Mouse (Mus musculus): ENCODE results near the gene Mamdc4. TPM values are rescaled to one million over a fixed set of nuclear protein-coding genes. Genes with fewer than 3 reads are reported as not detected.

Gene Mamdc4
- polyA plus RNA-seq, 1 experiment from 2014 or later = 4.5 TPM

DNA sequence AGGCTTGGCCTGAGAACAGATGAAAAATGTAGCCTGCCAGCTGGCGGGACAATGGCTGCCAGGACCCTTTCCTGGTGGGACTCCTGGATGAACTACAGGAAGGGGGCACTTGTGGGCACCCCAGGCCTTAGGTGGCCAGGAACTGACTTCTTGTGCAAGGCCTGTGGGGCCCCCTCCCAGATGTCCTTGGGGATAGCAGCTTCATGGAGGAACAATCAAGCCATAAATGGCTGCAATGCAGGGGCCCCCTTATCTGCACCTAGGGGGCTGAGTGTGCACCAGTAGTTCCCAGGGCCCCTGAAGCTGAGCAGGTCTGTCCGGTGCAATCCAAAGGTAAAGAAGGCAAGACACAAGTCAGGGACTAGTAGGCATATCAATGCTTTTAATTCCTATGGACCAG is 1.6 kb downstream of the Mamdc4 start:
- no peak overlapping the region for H3K27ac ChIP-seq
- H3K4me2 ChIP-seq = no peak overlapping the region
- no peak overlapping the region for H3K4me3 ChIP-seq
- 85% methylated on average over 2 of the region's 2 CpGs for WGBS
- H3K4me1 ChIP-seq = peaks cover 40% of the 10 kb centered on the region
- H3K27me3 ChIP-seq = peaks cover 25% of the 10 kb centered on the region
- H3K36me3 ChIP-seq = peaks cover 34% of the 10 kb centered on the region
- ATAC-seq (ENCODE audit: borderline replicate concordance, extremely low read depth, low FRiP score, low TSS enrichment) = no peak
- no peak overlapping the region for H3K9ac ChIP-seq
- no peaks in the 10 kb centered on the region for H3K9me3 ChIP-seq

- Histone ChIP-seq H3K9me3 (no peaks in the 10 kb centered on the region), H3K4me2 (no peak overlapping the region), H3K36me3 (peaks cover 34% of the 10 kb centered on the region), H3K27me3 (peaks cover 7% of the 10 kb centered on the region), H3K27ac (no peak overlapping the region), H3K4me1 (peaks cover 23% of the 10 kb centered on the region), H3K9ac (no peak overlapping the region), H3K4me3 (no peak overlapping the region)
- ATAC-seq (ENCODE audit: borderline replicate concordance, extremely low read depth, low FRiP score, low TSS enrichment) = no peak
- 85% methylated on average over 4 of the region's 4 CpGs for WGBS
Measured at GRCm38 (mm10) chr2:25571221-25571620, 3.4 kb downstream of the Mamdc4 start.

DNA sequence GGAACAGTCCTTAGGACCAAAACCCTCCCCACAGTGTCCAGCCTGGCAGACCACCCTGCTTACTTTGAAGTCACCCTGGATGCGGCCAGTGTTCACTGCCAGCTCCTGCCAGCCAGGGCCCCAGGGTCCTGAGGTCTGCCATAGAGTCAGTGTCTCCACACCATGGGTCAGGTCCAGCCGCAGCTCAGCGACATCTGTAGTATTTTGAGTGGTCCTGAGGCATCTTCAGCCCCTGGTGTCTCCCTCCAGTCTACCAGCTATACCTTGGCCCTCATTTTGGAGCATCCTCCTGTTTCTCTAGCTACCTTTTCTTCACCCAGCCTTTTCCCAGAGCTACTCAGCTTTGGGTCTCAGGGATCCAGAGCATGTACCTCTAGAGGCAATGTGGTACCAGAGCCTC is 5.3 kb downstream of the Mamdc4 start:
- peaks cover 51% of the 10 kb centered on the region for H3K36me3 ChIP-seq
- 94% methylated on average over 3 of the region's 3 CpGs for WGBS

GRCm38 (mm10) chr2:25568473-25569019 is 6.1 kb downstream of the Mamdc4 start:
- Histone ChIP-seq H3K4me1 (peaks cover 7% of the 10 kb centered on the region), H3K4me2 (no peak overlapping the region), H3K27me3 (no peaks in the 10 kb centered on the region), H3K9me3 (no peaks in the 10 kb centered on the region), H3K36me3 (peaks cover 58% of the 10 kb centered on the region), H3K9ac (no peak overlapping the region), H3K4me3 (no peak overlapping the region), H3K27ac (no peak overlapping the region)
- ATAC-seq (ENCODE audit: borderline replicate concordance, extremely low read depth, low FRiP score, low TSS enrichment) = no peak
- WGBS = 88% methylated on average over 6 of the region's 6 CpGs

More for the DNA sequence above, 5.3 kb downstream of the Mamdc4 start:
- Histone ChIP-seq H3K9ac (no peak overlapping the region), H3K4me1 (peaks cover 14% of the 10 kb centered on the region), H3K4me3 (no peak overlapping the region), H3K27me3 (no peaks in the 10 kb centered on the region), H3K9me3 (no peaks in the 10 kb centered on the region), H3K27ac (no peak overlapping the region), H3K4me2 (no peak overlapping the region)
- no peak for ATAC-seq (ENCODE audit: borderline replicate concordance, extremely low read depth, low FRiP score, low TSS enrichment)

GRCm38 (mm10) chr2:25566558-25566957 is 8.1 kb downstream of the Mamdc4 start:
- Histone ChIP-seq H3K4me1 (no peaks in the 10 kb centered on the region), H3K4me3 (no peak overlapping the region), H3K27me3 (no peaks in the 10 kb centered on the region), H3K27ac (no peak overlapping the region), H3K9ac (no peak overlapping the region), H3K4me2 (no peak overlapping the region), H3K9me3 (no peaks in the 10 kb centered on the region), H3K36me3 (peaks cover 71% of the 10 kb centered on the region)
- ATAC-seq (ENCODE audit: borderline replicate concordance, extremely low read depth, low FRiP score, low TSS enrichment) = no peak
- 77% methylated on average over 6 of the region's 6 CpGs for WGBS

- Histone ChIP-seq H3K4me3 (no peak overlapping the region), H3K27ac (no peak overlapping the region), H3K4me1 (no peaks in the 10 kb centered on the region), H3K27me3 (no peaks in the 10 kb centered on the region), H3K9me3 (no peaks in the 10 kb centered on the region), H3K4me2 (no peak overlapping the region), H3K36me3 (peaks cover 75% of the 10 kb centered on the region), H3K9ac (no peak overlapping the region)
- no peak for ATAC-seq (ENCODE audit: borderline replicate concordance, extremely low read depth, low FRiP score, low TSS enrichment)
- WGBS = 91% methylated on average over 8 of the region's 8 CpGs
Measured at GRCm38 (mm10) chr2:25565741-25566140, 8.9 kb downstream of the Mamdc4 start.

DNA sequence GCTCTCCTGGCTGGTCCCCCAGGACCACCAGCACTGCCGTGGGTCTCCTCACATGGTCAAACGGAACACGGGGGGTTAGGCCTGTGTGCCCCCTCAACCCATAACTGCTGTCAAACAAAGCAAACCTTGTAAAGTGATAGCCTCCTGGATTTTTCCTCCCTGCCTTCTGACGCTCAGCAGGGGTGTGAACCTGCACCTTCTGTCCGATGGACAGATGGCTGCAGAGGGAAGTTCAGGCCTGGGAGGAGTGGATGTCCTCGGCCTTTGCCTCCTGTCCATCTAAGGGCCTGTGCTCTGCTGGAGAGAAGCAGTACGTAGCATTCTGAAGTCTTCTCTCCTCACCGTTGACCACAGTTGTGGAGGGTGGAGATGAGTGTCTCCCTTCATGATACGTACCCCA is 12.7 kb downstream of the Mamdc4 start:
- Histone ChIP-seq H3K36me3 (peaks cover 58% of the 10 kb centered on the region), H3K9ac (no peak overlapping the region), H3K9me3 (no peaks in the 10 kb centered on the region), H3K27me3 (no peaks in the 10 kb centered on the region), H3K4me1 (peaks cover 15% of the 10 kb centered on the region), H3K4me2 (no peak overlapping the region), H3K4me3 (no peak overlapping the region), H3K27ac (no peak overlapping the region)
- 74% methylated on average over 9 of the region's 9 CpGs for WGBS
- ATAC-seq (ENCODE audit: borderline replicate concordance, extremely low read depth, low FRiP score, low TSS enrichment) = no peak

DNA sequence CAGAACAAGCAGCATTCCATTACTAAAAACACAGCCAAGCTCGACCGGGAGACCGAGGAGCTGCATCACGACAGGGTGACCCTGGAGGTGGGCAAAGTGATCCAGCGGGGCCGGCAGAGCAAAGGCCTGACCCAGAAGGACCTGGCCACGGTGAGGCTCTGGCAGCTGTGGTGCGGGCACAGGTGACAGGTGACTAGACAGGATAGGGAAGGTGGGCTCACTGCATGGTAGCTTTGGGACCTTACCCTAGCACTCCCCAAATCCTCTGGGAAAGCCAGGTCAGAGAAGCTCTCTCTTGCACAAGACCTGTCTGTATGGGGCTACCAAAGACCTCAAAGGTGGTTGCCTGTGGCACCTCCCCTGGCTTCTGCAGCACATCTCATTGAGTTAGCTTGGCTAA is 14.1 kb downstream of the Mamdc4 start:
- no peaks in the 10 kb centered on the region for H3K9me3 ChIP-seq
- no peak overlapping the region for H3K4me2 ChIP-seq
- no peak for ATAC-seq (ENCODE audit: borderline replicate concordance, extremely low read depth, low FRiP score, low TSS enrichment)
- H3K27ac ChIP-seq = no peak overlapping the region
- H3K9ac ChIP-seq = no peak overlapping the region
- no peak overlapping the region for H3K4me3 ChIP-seq
- H3K36me3 ChIP-seq = peaks cover 54% of the 10 kb centered on the region
- WGBS = 85% methylated on average over 8 of the region's 8 CpGs
- no peaks in the 10 kb centered on the region for H3K27me3 ChIP-seq
- H3K4me1 ChIP-seq = peaks cover 21% of the 10 kb centered on the region

- WGBS = 65% methylated on average over 6 of the region's 6 CpGs
- Histone ChIP-seq H3K27ac (no peak overlapping the region), H3K27me3 (no peaks in the 10 kb centered on the region), H3K4me1 (peaks cover 21% of the 10 kb centered on the region), H3K4me2 (peak overlapping the region; percentile 91), H3K9ac (peak overlapping the region; percentile 95), H3K4me3 (peak overlapping the region; percentile 99), H3K36me3 (peaks cover 36% of the 10 kb centered on the region), H3K9me3 (no peaks in the 10 kb centered on the region)
- ATAC-seq (ENCODE audit: borderline replicate concordance, extremely low read depth, low FRiP score, low TSS enrichment) = no peak
Measured at GRCm38 (mm10) chr2:25558774-25559173, 15.9 kb downstream of the Mamdc4 start.

- under 1% methylated on average over 24 of the region's 24 CpGs for WGBS
- ATAC-seq (ENCODE audit: borderline replicate concordance, extremely low read depth, low FRiP score, low TSS enrichment) = peak; percentile 43
- Histone ChIP-seq H3K27me3 (no peaks in the 10 kb centered on the region), H3K9me3 (no peaks in the 10 kb centered on the region), H3K4me1 (peaks cover 21% of the 10 kb centered on the region), H3K4me2 (peak overlapping the region; percentile 91), H3K9ac (peak overlapping the region; percentile 95), H3K36me3 (peaks cover 28% of the 10 kb centered on the region), H3K4me3 (peak overlapping the region; percentile 99), H3K27ac (peak overlapping the region; percentile 70)
Measured at GRCm38 (mm10) chr2:25557964-25558360, 16.7 kb downstream of the Mamdc4 start.

DNA sequence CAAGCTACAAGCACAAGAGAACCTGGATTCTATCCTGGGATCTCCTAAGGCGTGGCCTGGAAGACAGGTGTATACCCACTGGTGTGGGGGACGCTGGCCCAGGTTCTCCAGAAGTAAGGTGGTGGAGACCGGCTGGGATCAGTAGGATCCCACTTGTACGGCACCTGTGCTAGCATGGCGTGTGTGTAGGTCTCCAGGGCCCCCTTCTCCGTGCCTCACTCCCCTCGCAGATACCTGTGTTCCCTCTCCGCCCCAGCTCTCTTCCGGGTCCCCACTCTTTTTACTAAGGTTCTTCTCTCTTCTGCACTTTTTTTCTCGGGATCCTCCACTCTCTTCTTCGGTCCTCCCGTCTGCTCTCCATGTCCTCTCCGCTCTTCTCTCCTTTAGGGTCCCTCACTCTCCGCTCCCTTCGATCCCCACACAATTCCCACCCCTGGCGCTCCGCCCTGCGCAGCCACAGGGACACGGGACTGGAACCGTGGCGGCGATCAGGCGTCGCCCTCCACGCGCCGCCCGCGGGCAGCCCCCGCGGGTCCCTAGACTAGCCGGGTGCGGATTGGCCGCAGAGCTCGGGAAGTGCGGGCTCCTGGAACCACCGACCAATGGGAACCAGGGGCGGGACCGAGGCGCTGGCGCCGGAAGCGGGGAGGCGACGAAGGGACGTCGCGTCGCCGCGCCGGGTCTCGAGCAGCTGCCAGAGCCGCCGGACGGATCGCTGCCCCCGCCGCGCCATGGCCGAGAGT is 17.3 kb downstream of the Mamdc4 start, which contains the start of gene Edf1:
Gene Edf1, plus strand, starts transcription at position 627 of the 743 bp plus-strand sequence.
- under 1% methylated on average over 61 of the region's 61 CpGs for WGBS
- Histone ChIP-seq H3K36me3 (peaks cover 22% of the 10 kb centered on the region), H3K27me3 (no peaks in the 10 kb centered on the region), H3K9me3 (no peaks in the 10 kb centered on the region), H3K27ac (peak within 1 kb of the TSS; percentile 81), H3K4me2 (peak within 1 kb of the TSS; percentile 91), H3K9ac (peak within 1 kb of the TSS; percentile 95), H3K4me1 (peaks cover 21% of the 10 kb centered on the region), H3K4me3 (peak within 1 kb of the TSS; percentile 99)
- peak; percentile 98 for ATAC-seq (ENCODE audit: borderline replicate concordance, extremely low read depth, low FRiP score, low TSS enrichment)

DNA sequence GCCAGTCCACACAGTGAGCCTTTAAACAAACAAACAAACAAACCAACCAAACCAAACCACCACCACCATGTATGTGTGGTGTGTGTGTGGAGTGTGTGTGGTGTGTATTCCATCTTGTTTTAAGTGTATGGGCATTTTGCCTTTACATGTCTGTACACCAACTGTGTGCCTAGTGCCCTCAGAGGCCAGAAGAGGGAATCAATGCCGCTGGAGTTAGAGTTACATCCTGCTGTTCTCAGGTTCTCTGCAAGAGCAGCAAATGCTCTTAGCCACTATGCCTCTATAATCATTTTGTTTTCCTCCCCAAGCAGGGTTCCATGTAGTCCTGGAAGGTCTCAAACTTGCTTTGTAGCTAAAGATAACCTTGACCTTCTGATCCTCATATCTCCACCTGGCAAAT is 18.3 kb downstream of the Mamdc4 start:
- Histone ChIP-seq H3K36me3 (peaks cover 11% of the 10 kb centered on the region), H3K4me2 (no peak overlapping the region), H3K4me1 (peaks cover 21% of the 10 kb centered on the region), H3K9ac (no peak overlapping the region), H3K9me3 (no peaks in the 10 kb centered on the region), H3K27ac (no peak overlapping the region), H3K4me3 (no peak overlapping the region), H3K27me3 (no peaks in the 10 kb centered on the region)
- ATAC-seq (ENCODE audit: borderline replicate concordance, extremely low read depth, low FRiP score, low TSS enrichment) = no peak
- WGBS = 50% methylated on average over 1 of the region's 1 CpGs

Measured in lung, embryonic 15.5 days (tissue).